Mouse (Mus musculus) neural tube, embryonic 13.5 days (tissue): ENCODE data around the gene Smim14. TPM values are rescaled to one million over a fixed set of nuclear protein-coding genes. Genes with fewer than 3 reads are reported as not detected.

Experiments used
- ATAC-seq: fragments of 200-750 bp; cut with Nextera tagmentation; 2 replicates; pipeline ENCODE4 v1.8.0; 2017; ENCODE audit warnings: low read depth, mild to moderate bottlenecking, moderate TSS enrichment, moderate library complexity
- H3K27ac ChIP-seq: fragments of 300-500 bp; sonication (generic); replicated peaks from 2 replicates; pipeline ENCODE4 v1.5.1; 2015; ENCODE audit warnings: moderate library complexity, mild to moderate bottlenecking, inconsistent platforms
- H3K27me3 ChIP-seq: fragments of 300-500 bp; sonication (generic); 2 replicates; pipeline ENCODE4 v1.6.1; 2015; ENCODE audit warnings: mild to moderate bottlenecking, inconsistent platforms
- H3K36me3 ChIP-seq: fragments of 300-500 bp; sonication (generic); 2 replicates; pipeline ENCODE4 v1.6.1; 2015; ENCODE audit warnings: mild to moderate bottlenecking, inconsistent platforms
- H3K4me1 ChIP-seq: fragments of 300-500 bp; sonication (generic); replicated peaks from 2 replicates; pipeline ENCODE4 v1.6.1; 2015; ENCODE audit warnings: inconsistent platforms
- H3K4me2 ChIP-seq: fragments of 300-500 bp; sonication (generic); 2 replicates; pipeline ENCODE4 v1.6.1; 2015; ENCODE audit warnings: inconsistent platforms, mild to moderate bottlenecking, moderate library complexity
- H3K4me3 ChIP-seq: fragments of 300-500 bp; sonication (generic); 2 replicates; pipeline ENCODE4 v1.5.1; 2015; ENCODE audit warnings: mild to moderate bottlenecking, inconsistent platforms
- H3K9ac ChIP-seq: fragments of 300-500 bp; sonication (generic); 2 replicates; pipeline ENCODE4 v1.6.1; 2015; ENCODE audit warnings: moderate library complexity, mild to moderate bottlenecking, inconsistent platforms
- H3K9me3 ChIP-seq: fragments of 300-500 bp; sonication (generic); 2 replicates; pipeline ENCODE4 v1.6.1; 2016; ENCODE audit warnings: inconsistent platforms
- WGBS: fragments of 180-500 bp; shearing (Covaris S2); methylation state at CpG from one replicate; pipeline ENCODE4 v1.1.7; 2015; 5-methylcytosine and 5-hydroxymethylcytosine counted together
- polyA plus RNA-seq: library from polyadenylated mRNA; unstranded; fragments of >200 nt; fragmentation: Nextera tagmentation; extraction: Ambion mirVana; gene quantifications from 2 replicates; pipeline ENCODE4 v1.2.1, GENCODE M21; 2015

Smim14 gene
- polyA plus RNA-seq, 1 experiment from 2014 or later: 191 TPM

DNA sequence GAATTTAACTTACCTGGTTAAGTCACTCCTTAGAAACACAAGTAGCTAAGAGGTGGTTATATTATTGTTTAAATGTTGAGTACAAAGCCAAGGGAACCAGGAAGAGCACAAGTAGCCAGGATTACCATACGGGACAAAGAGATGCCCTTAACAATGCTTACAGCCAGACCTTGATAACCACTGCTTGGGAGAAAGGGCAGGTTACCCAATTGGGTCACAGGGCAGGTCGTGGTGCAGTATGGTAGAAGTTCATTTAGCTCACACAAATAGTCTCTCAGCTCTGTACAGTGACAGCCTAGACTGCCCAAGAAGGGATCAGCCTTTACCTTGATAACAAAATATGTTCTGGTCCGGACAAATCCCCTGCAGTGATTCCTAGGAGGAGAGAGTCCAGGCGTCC, 88.0 kb downstream of the Smim14 start:
- H3K27me3 ChIP-seq: no peaks in the 10 kb centered on the region
- ATAC-seq: no peak
- WGBS: 83% methylated on average over 4 of the region's 4 CpGs
- no peaks in the 10 kb centered on the region for H3K4me1 ChIP-seq
- no peak overlapping the region for H3K9ac ChIP-seq
- H3K4me2 ChIP-seq: no peak overlapping the region
- no peak overlapping the region for H3K4me3 ChIP-seq
- no peaks in the 10 kb centered on the region for H3K9me3 ChIP-seq
- peaks cover 40% of the 10 kb centered on the region for H3K36me3 ChIP-seq
- no peak overlapping the region for H3K27ac ChIP-seq

DNA sequence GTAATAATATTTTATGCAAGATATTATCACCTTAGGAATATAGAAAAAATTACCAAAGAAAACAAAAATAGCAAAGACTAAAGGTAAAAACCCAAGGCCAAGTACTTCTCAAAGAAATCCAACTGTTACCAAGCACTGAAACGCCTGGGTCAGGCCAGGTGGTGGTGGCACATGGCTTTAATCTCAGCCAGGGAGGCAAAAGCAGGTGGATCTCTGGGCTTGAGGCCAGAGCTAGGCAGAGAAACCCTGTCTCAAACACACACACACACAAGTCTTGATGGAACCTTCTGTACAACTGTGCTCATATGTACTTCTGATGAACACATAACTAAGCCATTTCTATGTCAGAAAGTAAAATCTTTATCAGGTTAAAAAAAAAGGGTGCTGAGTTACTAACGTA, 89.2 kb downstream of the Smim14 start:
- Histone ChIP-seq H3K9ac (no peak overlapping the region), H3K4me3 (no peak overlapping the region), H3K4me1 (no peaks in the 10 kb centered on the region), H3K4me2 (no peak overlapping the region), H3K27me3 (no peaks in the 10 kb centered on the region), H3K9me3 (no peaks in the 10 kb centered on the region), H3K36me3 (peaks cover 43% of the 10 kb centered on the region), H3K27ac (no peak overlapping the region)
- WGBS: 73% methylated on average over 2 of the region's 2 CpGs
- no peak for ATAC-seq

DNA sequence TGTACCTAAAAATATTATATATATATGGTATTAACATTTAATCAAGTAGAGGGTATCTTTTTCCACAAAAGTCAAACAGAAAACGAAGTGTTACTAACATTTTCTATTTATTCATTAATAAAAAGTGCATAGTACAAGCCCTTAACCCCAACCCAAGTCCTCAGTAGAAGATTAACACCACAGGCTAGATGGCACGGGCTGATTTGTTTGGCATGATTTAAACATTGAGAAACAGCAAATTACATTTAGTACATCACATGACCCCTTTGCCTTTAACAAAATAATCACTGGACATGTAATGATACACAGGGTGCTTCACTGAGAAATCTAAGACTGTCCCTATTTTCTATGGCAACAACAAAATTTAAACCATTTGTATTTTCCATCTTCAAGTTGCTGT, 90.2 kb downstream of the Smim14 start:
- no peak for ATAC-seq
- Histone ChIP-seq H3K27ac (no peak overlapping the region), H3K4me1 (no peaks in the 10 kb centered on the region), H3K36me3 (peaks cover 35% of the 10 kb centered on the region), H3K4me3 (no peak overlapping the region), H3K27me3 (no peaks in the 10 kb centered on the region), H3K4me2 (no peak overlapping the region), H3K9me3 (no peaks in the 10 kb centered on the region), H3K9ac (no peak overlapping the region)
- 81% methylated on average over 2 of the region's 2 CpGs for WGBS

DNA sequence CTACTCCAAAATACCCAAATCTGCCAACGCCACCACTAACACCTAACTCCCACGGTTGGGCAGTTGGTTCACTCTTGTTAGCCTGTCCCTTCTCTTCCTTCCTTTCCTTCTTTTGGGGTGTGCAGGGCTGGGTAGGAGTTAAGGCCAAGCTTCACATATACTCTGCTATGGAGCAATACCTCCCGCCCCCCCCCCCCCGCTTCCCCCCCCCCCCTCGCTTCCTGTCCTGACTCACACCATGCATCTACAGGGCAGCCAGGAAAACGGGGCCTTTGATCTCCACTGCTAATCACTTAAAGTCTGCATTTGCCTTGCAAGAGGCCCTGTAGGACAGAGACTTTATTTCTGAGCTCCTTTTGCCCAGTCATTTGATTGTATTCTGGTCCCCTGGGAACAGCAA, 92.0 kb downstream of the Smim14 start:
- Histone ChIP-seq H3K4me3 (no peak overlapping the region), H3K36me3 (peaks cover 24% of the 10 kb centered on the region), H3K9ac (no peak overlapping the region), H3K27ac (no peak overlapping the region), H3K9me3 (no peaks in the 10 kb centered on the region), H3K4me1 (no peaks in the 10 kb centered on the region), H3K4me2 (no peak overlapping the region), H3K27me3 (no peaks in the 10 kb centered on the region)
- no peak for ATAC-seq
- WGBS: 83% methylated on average over 2 of the region's 6 CpGs

DNA sequence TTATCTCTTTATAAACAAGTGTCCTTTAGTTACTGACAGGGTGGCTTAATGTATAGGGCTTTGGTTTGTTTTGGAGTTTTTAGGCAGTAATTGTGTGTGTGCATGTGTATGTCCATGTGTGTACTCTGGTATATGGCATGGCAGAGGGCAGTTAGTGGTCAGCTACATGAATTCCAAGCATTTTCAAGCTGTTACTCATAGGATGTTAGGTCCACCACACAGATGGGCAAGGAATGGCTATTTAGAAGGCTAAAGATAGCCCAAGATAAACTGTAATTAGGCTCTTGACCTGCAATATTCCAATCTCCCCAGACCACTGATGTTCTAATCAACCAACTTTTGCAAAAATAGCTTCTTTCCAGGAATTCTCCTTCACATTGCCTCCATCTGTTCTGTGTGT, 98.9 kb downstream of the Smim14 start:
- H3K36me3 ChIP-seq: peaks cover 3% of the 10 kb centered on the region; the same call in 1 of the 2 replicates
- no peak overlapping the region for H3K27ac ChIP-seq
- ATAC-seq: no peak
- H3K4me1 ChIP-seq: peaks cover 21% of the 10 kb centered on the region
- H3K4me2 ChIP-seq: no peak overlapping the region
- H3K9ac ChIP-seq: no peak overlapping the region
- H3K9me3 ChIP-seq: no peaks in the 10 kb centered on the region
- no peak overlapping the region for H3K4me3 ChIP-seq
- no peaks in the 10 kb centered on the region for H3K27me3 ChIP-seq

DNA sequence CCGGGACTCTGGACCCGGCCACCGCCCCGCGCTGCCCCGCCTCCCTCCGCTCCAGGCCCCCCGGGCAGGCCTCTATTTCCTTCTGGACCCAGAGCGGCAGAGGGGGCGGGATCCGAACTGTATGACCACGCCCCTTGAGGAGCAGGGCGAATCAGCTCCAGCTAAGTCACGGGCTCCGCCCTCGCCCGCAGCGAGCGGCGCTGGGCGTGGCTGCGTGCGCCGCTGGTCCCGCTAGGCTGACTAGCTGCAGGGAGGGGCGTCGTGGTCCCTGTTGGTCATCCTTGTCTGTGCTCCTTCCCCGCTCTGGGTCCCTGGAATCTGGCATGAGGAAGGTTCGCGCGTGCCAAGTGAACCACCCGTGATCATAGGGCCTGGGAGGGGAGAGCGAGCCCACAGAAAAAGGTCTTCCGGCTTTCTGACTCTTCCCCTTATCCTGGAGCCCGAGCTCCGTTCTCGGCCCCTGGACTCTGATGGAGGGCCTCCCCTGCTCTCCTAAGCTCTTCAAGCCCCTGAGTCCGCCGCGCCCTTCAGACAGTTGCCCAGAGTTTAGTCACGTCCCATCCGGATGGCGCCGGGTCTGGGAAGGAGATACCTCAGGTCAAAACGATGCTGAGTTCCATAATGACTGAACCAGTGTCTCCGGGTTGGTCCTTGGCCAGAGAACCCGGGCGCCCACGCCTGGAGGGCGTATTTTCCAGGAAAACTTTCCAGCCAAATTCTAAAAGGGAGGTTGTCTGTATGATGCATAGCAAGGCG, 101.0 kb downstream of the Smim14 start, which contains the start of gene Ugdh:
Gene Ugdh (minus strand): TSS at position 144 of the 756 bp plus-strand sequence.
- WGBS: under 1% methylated on average over 51 of the region's 51 CpGs
- Histone ChIP-seq H3K36me3 (no peaks in the 10 kb centered on the region), H3K27ac (peak within 1 kb of the TSS; percentile 88), H3K4me3 (peak within 1 kb of the TSS; percentile 82), H3K9me3 (no peaks in the 10 kb centered on the region), H3K27me3 (no peaks in the 10 kb centered on the region), H3K9ac (peak within 1 kb of the TSS; percentile 89), H3K4me1 (peaks cover 38% of the 10 kb centered on the region), H3K4me2 (peak within 1 kb of the TSS; percentile 83)
- peak; percentile 97 for ATAC-seq

DNA sequence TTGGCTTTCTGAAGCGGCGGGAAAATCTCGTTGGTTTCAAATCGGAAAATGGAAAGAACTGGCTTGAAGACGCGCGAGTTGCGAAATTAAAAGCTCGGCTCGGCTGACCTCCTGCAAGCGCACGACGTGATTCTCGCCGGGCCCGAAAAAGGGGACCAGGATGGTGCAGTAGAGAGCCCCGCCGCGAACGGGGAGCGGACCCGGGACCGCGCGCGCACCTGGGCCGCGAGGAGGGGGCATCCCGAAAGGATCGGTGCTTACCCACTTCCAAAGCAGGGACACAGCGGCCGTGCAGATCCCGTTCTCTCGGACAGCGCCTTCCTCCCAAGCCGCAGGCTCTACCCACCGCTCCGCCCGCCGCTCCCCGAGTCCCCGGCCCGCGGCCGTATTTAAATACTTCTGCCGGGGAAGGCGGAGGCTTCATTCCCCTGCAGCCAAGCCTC, 101.6 kb downstream of the Smim14 start:
- under 1% methylated on average over 46 of the region's 47 CpGs for WGBS
- peak; percentile 80; the same call in 1 of the 2 replicates for ATAC-seq
- H3K9me3 ChIP-seq: no peaks in the 10 kb centered on the region
- peak overlapping the region; percentile 89 for H3K9ac ChIP-seq
- peaks cover 44% of the 10 kb centered on the region for H3K4me1 ChIP-seq
- H3K4me3 ChIP-seq: peak overlapping the region; percentile 82
- no peaks in the 10 kb centered on the region for H3K36me3 ChIP-seq
- H3K27ac ChIP-seq: peak overlapping the region; percentile 88
- peak overlapping the region; percentile 83 for H3K4me2 ChIP-seq
- H3K27me3 ChIP-seq: no peaks in the 10 kb centered on the region

DNA sequence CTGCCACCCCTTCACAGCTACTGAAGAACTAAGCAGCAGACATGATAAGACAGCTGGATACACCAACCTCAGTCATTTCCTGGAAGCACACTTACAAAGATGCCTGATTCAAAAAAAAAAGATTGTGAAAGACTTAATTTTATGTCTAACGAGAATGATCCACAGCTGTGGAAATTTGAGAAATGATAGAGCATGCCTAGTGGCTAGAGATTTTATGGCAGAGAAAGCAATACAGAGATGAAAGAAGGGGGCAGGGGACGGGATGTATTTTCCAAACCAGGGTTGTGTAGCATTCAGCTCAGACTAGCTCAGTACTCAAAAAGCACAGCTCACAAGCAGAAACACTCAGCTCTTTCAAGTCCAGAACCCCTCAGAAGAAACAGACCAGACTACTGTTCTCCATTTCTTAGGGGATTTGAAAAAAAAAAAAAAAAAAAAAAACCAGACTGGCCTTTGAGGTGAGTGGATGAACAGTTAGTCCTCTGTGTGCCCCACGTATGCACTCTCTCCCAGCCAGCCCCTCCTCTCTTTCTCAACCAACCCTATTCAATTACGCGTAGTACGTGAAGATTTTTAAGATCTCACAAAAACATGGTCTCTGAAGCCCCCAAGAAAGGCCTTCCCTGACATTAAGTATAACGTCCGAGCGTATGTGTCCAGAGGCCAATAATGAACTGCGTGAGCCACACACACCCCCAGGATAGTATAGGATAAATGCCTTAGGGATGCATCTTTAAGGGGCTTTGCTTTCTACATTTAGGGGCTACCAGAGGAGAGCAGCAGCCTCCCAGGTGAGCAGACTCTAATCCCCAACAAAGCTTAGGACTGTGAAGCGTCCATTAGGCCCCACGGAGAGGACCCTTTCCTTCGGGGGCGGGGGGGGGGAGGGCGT, 102.3 kb downstream of the Smim14 start:
- peak; percentile 36 for ATAC-seq

DNA sequence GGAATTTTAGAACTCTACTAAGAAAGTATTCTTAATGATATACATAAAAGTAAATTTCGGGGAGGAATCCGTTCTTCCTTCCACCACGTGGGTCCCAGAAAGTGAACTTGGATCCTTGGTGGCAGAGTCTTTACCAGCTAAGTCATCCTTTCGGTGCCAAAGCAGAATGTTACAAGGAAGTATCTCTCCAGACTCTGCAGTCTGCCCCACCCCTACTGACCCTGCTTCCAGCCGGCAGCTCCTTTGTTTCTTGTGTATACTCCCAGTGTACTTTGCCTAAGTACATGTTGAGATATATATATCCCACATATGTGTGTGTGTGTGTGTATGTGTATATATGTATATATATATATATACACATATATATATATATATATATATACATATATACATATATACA, 107.5 kb downstream of the Smim14 start:
- WGBS: 92% methylated on average over 5 of the region's 5 CpGs
- no peak overlapping the region for H3K4me2 ChIP-seq
- ATAC-seq: no peak
- no peak overlapping the region for H3K4me3 ChIP-seq
- peaks cover 27% of the 10 kb centered on the region for H3K36me3 ChIP-seq
- peaks cover 44% of the 10 kb centered on the region for H3K4me1 ChIP-seq
- H3K9me3 ChIP-seq: no peaks in the 10 kb centered on the region
- H3K27ac ChIP-seq: no peak overlapping the region
- no peaks in the 10 kb centered on the region for H3K27me3 ChIP-seq
- no peak overlapping the region for H3K9ac ChIP-seq

More for the DNA sequence above, 102.3 kb downstream of the Smim14 start:
- Histone ChIP-seq H3K9me3 (no peaks in the 10 kb centered on the region), H3K4me2 (peak overlapping the region; percentile 83), H3K4me3 (peak overlapping the region; percentile 82), H3K36me3 (no peaks in the 10 kb centered on the region), H3K27me3 (no peaks in the 10 kb centered on the region), H3K9ac (peak overlapping the region; percentile 89), H3K27ac (peak overlapping the region; percentile 88), H3K4me1 (peaks cover 47% of the 10 kb centered on the region)
- WGBS: 3% methylated on average over 15 of the region's 15 CpGs

DNA sequence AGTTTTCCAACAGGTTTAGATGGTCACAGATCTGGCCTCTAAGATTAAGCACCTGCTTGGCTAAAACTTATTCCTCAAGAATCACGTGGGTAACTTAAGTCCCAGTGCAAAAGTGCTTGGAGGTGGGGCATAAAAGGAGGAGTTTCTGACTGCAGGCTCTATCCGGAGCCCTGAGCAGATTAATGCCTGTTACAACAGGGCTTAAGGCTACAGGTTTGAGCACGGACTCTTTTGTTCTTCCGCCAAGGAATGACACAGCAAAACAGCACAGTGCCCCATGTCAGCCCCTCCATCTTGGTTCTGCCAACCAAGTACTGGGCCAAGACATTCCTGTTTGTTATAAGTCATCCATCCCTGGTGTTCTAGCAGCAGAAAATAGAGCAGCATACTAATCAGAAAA, 108.7 kb downstream of the Smim14 start:
- Histone ChIP-seq H3K4me1 (peaks cover 33% of the 10 kb centered on the region), H3K27me3 (no peaks in the 10 kb centered on the region), H3K9ac (no peak overlapping the region), H3K9me3 (no peaks in the 10 kb centered on the region), H3K27ac (no peak overlapping the region), H3K4me2 (no peak overlapping the region), H3K4me3 (no peak overlapping the region), H3K36me3 (peaks cover 38% of the 10 kb centered on the region)
- no peak for ATAC-seq
- 54% methylated on average over 4 of the region's 4 CpGs for WGBS

DNA sequence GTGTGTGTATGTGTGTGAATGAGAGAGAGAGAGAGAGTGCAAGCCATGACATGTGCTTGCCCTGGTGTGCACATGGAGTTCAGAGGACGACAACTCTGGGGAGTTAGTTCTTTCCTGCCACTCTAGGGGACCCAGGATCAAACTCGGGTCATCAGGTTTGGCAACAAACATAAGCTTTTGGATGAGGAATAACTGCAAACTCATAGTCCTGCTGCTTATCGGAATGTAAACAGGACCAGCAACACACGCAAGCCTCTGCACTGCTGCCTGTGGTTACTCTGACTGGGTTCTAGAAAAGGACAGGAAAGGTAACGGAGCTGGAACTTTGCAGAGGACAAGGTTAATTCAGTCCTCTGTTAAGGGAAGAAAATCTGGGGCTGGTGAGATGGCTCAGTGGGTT, 111.7 kb downstream of the Smim14 start:
- Histone ChIP-seq H3K27ac (no peak overlapping the region), H3K4me2 (no peak overlapping the region), H3K4me3 (no peak overlapping the region), H3K9me3 (no peaks in the 10 kb centered on the region), H3K9ac (no peak overlapping the region), H3K27me3 (no peaks in the 10 kb centered on the region), H3K4me1 (0 out of 2 replicates have a peak, but pooled peaks cover 5% of the 10 kb centered on the region), H3K36me3 (peaks cover 67% of the 10 kb centered on the region)
- ATAC-seq: no peak
- 95% methylated on average over 5 of the region's 5 CpGs for WGBS

DNA sequence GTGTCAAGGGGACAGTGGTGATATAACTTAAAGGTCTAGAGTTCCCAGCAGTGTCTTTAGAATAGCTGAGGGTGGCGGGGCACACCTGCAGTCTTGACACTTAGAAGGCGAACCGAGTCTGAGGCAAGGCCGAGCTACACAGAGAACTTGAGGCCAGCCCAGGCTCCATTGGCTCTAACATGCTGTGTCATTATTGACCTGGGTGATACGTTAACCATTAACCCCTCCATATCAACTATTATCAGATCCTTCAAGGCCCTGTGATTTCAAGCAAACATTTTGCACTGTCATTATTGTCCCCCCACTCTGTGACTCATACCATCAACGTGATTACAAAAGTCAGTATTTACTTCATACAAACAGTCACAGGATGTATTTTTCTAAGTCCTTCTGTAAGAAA, 112.8 kb downstream of the Smim14 start:
- H3K4me3 ChIP-seq: no peak overlapping the region
- H3K4me1 ChIP-seq: 0 out of 2 replicates have a peak, but pooled peaks cover 3% of the 10 kb centered on the region
- no peak overlapping the region for H3K27ac ChIP-seq
- no peaks in the 10 kb centered on the region for H3K27me3 ChIP-seq
- no peaks in the 10 kb centered on the region for H3K9me3 ChIP-seq
- no peak for ATAC-seq
- H3K4me2 ChIP-seq: no peak overlapping the region
- WGBS: 92% methylated on average over 6 of the region's 6 CpGs
- no peak overlapping the region for H3K9ac ChIP-seq
- H3K36me3 ChIP-seq: peaks cover 72% of the 10 kb centered on the region
